Mouse (Mus musculus) neural tube, embryonic 13.5 days (tissue): Measurements from ENCODE around the gene Pcsk4. TPM values are rescaled to one million over a fixed set of nuclear protein-coding genes. Genes with fewer than 3 reads are reported as not detected.

ENCODE experiments used
- ATAC-seq: fragments of 200-750 bp; cut with Nextera tagmentation; 2 replicates; pipeline ENCODE4 v1.8.0; 2017; ENCODE audit warnings: low read depth, mild to moderate bottlenecking, moderate TSS enrichment, moderate library complexity
- H3K27ac ChIP-seq: fragments of 300-500 bp; sonication (generic); replicated peaks from 2 replicates; pipeline ENCODE4 v1.5.1; 2015; ENCODE audit warnings: moderate library complexity, mild to moderate bottlenecking, inconsistent platforms
- H3K27me3 ChIP-seq: fragments of 300-500 bp; sonication (generic); 2 replicates; pipeline ENCODE4 v1.6.1; 2015; ENCODE audit warnings: mild to moderate bottlenecking, inconsistent platforms
- H3K36me3 ChIP-seq: fragments of 300-500 bp; sonication (generic); 2 replicates; pipeline ENCODE4 v1.6.1; 2015; ENCODE audit warnings: mild to moderate bottlenecking, inconsistent platforms
- H3K4me1 ChIP-seq: fragments of 300-500 bp; sonication (generic); replicated peaks from 2 replicates; pipeline ENCODE4 v1.6.1; 2015; ENCODE audit warnings: inconsistent platforms
- H3K4me2 ChIP-seq: fragments of 300-500 bp; sonication (generic); 2 replicates; pipeline ENCODE4 v1.6.1; 2015; ENCODE audit warnings: inconsistent platforms, mild to moderate bottlenecking, moderate library complexity
- H3K4me3 ChIP-seq: fragments of 300-500 bp; sonication (generic); 2 replicates; pipeline ENCODE4 v1.5.1; 2015; ENCODE audit warnings: mild to moderate bottlenecking, inconsistent platforms
- H3K9ac ChIP-seq: fragments of 300-500 bp; sonication (generic); 2 replicates; pipeline ENCODE4 v1.6.1; 2015; ENCODE audit warnings: moderate library complexity, mild to moderate bottlenecking, inconsistent platforms
- H3K9me3 ChIP-seq: fragments of 300-500 bp; sonication (generic); 2 replicates; pipeline ENCODE4 v1.6.1; 2016; ENCODE audit warnings: inconsistent platforms
- WGBS: fragments of 180-500 bp; shearing (Covaris S2); methylation state at CpG from one replicate; pipeline ENCODE4 v1.1.7; 2015; 5-methylcytosine and 5-hydroxymethylcytosine counted together
- polyA plus RNA-seq: library from polyadenylated mRNA; unstranded; fragments of >200 nt; fragmentation: Nextera tagmentation; extraction: Ambion mirVana; gene quantifications from 2 replicates; pipeline ENCODE4 v1.2.1, GENCODE M21; 2015

Gene Pcsk4
- polyA plus RNA-seq, 1 experiment from 2014 or later = 3.6 TPM

DNA sequence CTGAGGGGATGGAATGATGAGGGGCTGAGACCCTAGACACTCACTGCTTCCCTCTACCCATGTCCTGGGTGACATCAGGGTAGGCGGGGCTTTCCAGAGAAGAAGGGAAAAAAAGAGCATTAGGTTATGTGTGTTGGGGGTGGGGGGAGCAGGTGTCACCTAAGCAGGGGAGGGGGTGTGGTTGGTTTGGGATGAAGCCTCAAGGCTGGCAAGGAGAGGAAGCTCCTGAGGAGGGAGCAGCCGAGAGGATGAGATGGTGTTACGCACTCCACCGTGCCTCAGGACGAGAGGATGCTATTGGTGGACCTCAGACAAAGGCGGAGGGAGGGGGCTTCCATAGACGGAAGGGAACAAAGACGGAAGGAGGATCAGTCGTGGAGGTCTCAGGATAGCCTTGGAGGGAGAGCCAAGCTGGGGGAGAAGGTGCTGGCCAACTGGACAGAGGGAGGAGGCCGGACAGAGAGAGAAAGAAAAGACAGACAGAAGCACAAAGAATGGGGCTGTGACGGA is 28.6 kb downstream of the Pcsk4 start:
- peak; percentile 84 for ATAC-seq
- Histone ChIP-seq H3K4me2 (peak overlapping the region; percentile 99), H3K27me3 (no peaks in the 10 kb centered on the region), H3K4me1 (peaks cover 90% of the 10 kb centered on the region), H3K9me3 (no peaks in the 10 kb centered on the region), H3K36me3 (peaks cover 40% of the 10 kb centered on the region), H3K4me3 (peak overlapping the region; percentile 59), H3K27ac (peak overlapping the region; percentile 97), H3K9ac (peak overlapping the region; percentile 100)
- WGBS = 14% methylated on average over 11 of the region's 11 CpGs

DNA sequence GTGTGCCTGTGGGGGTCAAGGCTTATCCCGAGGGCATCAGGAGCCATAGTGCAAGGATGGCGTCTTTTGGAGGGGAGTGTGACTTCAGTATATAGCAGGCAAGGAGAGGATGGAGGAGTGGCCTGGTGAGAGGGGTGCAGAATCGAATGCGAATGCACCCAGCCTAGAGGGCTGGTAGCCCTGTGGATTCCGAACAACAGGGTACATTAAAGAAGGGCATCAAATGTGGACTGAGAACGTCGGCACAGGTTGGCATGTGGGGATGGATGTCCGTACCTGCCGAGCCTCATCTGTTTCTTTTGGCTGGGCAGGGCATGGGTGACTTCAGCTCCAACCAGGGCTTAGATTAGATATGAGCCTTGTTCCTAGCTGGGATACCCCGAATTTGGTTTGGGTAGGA is 29.5 kb downstream of the Pcsk4 start:
- H3K9me3 ChIP-seq = no peaks in the 10 kb centered on the region
- peak overlapping the region; percentile 97 for H3K27ac ChIP-seq
- H3K9ac ChIP-seq = peak overlapping the region; percentile 100
- WGBS = 40% methylated on average over 10 of the region's 10 CpGs
- peaks cover 35% of the 10 kb centered on the region for H3K36me3 ChIP-seq
- peak overlapping the region; percentile 59 for H3K4me3 ChIP-seq
- no peaks in the 10 kb centered on the region for H3K27me3 ChIP-seq
- no peak for ATAC-seq
- peak overlapping the region; percentile 99 for H3K4me2 ChIP-seq
- peaks cover 90% of the 10 kb centered on the region for H3K4me1 ChIP-seq

- Histone ChIP-seq H3K4me1 (peaks cover 90% of the 10 kb centered on the region), H3K27ac (peak overlapping the region; percentile 97), H3K4me2 (peak overlapping the region; percentile 99), H3K27me3 (no peaks in the 10 kb centered on the region), H3K9me3 (no peaks in the 10 kb centered on the region), H3K4me3 (peak overlapping the region; percentile 59), H3K36me3 (peaks cover 35% of the 10 kb centered on the region), H3K9ac (peak overlapping the region; percentile 100)
- WGBS = 6% methylated on average over 15 of the region's 15 CpGs
- ATAC-seq = peak; percentile 4; the same call in 1 of the 2 replicates
Measured at GRCm38 (mm10) chr10:80299301-80299700, 30.0 kb downstream of the Pcsk4 start.

GRCm38 (mm10) chr10:80298571-80299281 is 30.6 kb downstream of the Pcsk4 start:
- peak; percentile 75 for ATAC-seq

DNA sequence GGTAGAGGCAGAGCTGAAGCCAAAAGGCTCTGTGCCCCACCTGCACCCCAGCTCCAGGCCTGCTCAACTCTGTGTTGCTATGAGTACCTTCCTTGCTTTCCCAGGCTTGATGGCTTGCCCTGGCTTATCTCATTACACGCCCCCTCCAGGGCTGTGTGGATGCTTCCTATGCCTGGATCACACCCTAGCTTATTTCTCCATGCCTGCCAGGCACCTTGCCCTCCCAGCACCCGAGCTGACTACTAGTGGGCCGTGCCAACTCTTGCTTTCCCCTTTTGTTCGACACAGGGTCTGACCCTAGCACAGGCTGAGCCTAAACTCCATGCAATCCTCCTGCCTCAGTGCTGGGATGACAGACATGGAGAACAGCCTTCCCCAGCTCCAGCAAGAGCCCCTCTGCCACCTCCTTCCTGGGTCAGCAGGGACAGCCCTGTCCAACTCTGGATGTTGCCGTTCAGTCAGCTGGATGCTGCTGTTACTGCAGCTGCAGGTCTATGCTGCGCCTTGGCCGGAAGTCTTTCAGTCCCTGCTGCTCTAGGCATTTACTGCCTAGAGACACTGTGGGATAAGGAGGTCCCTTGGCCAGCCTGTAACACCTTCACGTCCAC is 31.7 kb downstream of the Pcsk4 start:
- Histone ChIP-seq H3K9me3 (no peaks in the 10 kb centered on the region), H3K4me3 (peak overlapping the region; percentile 44; the same call in 1 of the 2 replicates), H3K27ac (peak overlapping the region; percentile 97), H3K4me2 (peak overlapping the region; percentile 99), H3K36me3 (peaks cover 33% of the 10 kb centered on the region), H3K9ac (peak overlapping the region; percentile 100), H3K27me3 (no peaks in the 10 kb centered on the region), H3K4me1 (peaks cover 90% of the 10 kb centered on the region)
- WGBS = 69% methylated on average over 8 of the region's 8 CpGs
- no peak for ATAC-seq

More at GRCm38 (mm10) chr10:80298571-80299281, 30.6 kb downstream of the Pcsk4 start:
- WGBS = 3% methylated on average over 26 of the region's 26 CpGs
- Histone ChIP-seq H3K4me2 (peak overlapping the region; percentile 99), H3K4me1 (peaks cover 90% of the 10 kb centered on the region), H3K27ac (peak overlapping the region; percentile 97), H3K36me3 (peaks cover 35% of the 10 kb centered on the region), H3K9me3 (no peaks in the 10 kb centered on the region), H3K4me3 (peak overlapping the region; percentile 59), H3K9ac (peak overlapping the region; percentile 100), H3K27me3 (no peaks in the 10 kb centered on the region)

DNA sequence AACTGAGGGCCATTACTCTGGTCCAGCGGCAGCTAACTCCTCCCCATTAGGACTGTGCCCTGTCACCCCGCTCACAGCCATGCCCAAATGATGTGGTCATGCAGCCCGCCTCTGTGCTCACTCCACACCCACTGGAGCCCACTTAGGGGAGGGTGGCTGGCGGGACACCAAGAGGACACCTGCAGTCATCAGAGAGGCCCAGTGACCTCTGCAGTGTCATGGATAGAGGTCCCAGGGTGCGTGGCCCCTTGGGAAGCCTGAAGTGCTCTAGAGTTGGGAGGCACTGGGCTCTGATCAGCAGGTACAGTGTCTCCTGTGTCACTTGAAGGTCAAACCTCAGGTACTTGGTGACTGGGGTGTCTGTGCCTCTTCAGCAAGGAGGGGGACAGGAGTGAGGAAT is 32.5 kb downstream of the Pcsk4 start:
- no peak for ATAC-seq
- Histone ChIP-seq H3K36me3 (peaks cover 25% of the 10 kb centered on the region), H3K9ac (peak overlapping the region; percentile 100), H3K9me3 (no peaks in the 10 kb centered on the region), H3K4me1 (peaks cover 85% of the 10 kb centered on the region), H3K4me2 (peak overlapping the region; percentile 99), H3K27me3 (no peaks in the 10 kb centered on the region), H3K27ac (peak overlapping the region; percentile 97), H3K4me3 (peak overlapping the region; percentile 44)
- WGBS = 74% methylated on average over 5 of the region's 5 CpGs

DNA sequence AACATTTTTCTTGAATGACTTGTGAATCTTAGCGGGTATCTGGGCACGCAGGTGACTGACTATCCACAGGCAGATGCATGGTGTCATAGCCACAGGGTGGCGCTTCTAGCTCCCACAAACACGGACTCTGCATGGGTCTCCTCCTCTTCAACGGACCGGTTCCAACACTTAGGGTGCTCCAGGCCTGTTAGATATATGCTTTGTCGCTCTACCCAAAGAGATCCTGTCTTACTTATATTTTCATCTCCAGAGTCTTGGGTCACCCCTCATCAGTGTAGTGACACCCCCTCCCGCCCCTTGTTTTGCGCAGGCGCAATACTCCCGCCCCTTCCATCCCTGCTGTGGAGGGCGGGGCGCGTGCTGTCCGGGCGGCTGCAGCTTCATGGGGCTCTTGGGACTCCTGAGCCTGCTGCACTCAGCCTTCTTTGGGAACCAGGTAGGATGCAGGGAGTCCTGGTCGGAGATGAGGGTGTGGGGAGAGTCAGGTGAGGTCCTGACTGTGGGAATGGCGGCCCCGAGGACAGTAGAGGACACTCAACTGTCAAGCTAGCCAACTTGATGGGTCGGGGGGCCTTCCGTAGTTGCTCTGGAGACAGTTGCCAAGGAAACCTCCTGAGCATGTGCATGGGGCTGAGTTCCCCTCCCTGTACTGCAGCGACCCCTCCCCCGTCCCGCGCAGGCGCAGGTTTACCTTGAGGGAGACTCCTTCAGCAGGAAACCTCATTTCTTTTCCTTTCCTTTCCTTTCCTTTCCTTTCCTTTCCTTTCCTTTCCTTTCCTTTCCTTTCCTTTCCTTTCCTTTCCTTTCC is 33.5 kb downstream of the Pcsk4 start, which contains the start of gene Apc2:
Gene Apc2, plus strand, starts transcription at position 360 of the 808 bp plus-strand sequence.
- Histone ChIP-seq H3K36me3 (peaks cover 21% of the 10 kb centered on the region), H3K9ac (peak within 1 kb of the TSS; percentile 100), H3K4me3 (peak within 1 kb of the TSS; percentile 44), H3K27me3 (no peaks in the 10 kb centered on the region), H3K9me3 (no peaks in the 10 kb centered on the region), H3K4me2 (peak within 1 kb of the TSS; percentile 99), H3K27ac (peak within 1 kb of the TSS; percentile 97), H3K4me1 (peaks cover 78% of the 10 kb centered on the region)
- under 1% methylated on average over 26 of the region's 26 CpGs for WGBS
- ATAC-seq = peak; percentile 51

DNA sequence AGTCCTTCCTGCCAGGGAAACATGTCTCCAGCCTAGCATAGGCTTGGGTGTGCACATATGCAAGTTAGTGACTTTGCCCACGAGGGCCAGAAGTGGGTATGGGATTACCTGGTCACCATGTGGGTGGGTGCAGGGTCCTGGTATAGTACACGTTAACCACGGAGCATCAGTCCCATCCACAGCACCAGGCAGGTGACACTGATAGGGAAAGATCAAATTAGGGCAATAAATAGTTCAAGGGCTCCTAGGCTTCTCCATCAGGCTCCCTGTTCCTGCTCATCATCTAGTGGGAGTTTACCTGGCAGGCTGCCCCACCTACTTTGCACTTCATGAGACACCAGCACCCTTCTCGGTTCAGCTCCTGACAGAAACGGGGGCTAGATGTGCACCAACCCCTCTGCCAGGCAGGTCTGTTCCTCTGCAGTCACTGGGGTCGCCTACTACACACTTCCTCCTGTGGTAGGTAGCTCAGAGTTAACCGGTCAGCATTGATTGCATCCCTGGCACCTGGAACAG is 34.5 kb downstream of the Pcsk4 start:
- ATAC-seq = no peak
- Histone ChIP-seq H3K36me3 (peaks cover 21% of the 10 kb centered on the region), H3K27me3 (no peaks in the 10 kb centered on the region), H3K9ac (peak overlapping the region; percentile 100), H3K27ac (peak overlapping the region; percentile 97), H3K9me3 (no peaks in the 10 kb centered on the region), H3K4me1 (peaks cover 71% of the 10 kb centered on the region), H3K4me3 (no peak overlapping the region), H3K4me2 (peak overlapping the region; percentile 99)
- 41% methylated on average over 7 of the region's 7 CpGs for WGBS

DNA sequence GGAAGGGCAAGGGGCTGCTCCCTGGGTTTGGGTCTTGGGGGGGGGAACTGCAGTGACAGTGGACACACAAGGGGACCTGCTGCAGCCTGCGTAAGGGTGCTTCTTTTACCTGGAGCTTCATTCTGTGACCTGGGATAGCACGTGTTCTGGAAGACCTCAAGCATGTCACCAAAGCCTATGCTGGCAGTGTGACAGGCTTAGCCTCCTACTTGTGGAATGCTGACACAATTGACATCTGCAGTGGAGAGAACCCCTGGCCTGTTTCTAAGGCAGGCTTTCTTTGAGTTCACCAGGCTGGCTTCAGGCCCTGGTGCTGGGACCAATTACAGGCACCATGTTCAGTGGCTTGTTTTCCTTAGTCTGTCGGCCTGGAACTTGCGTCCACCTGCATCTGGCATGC is 35.0 kb downstream of the Pcsk4 start:
- H3K9ac ChIP-seq = peak overlapping the region; percentile 100
- no peaks in the 10 kb centered on the region for H3K27me3 ChIP-seq
- no peak for ATAC-seq
- 71% methylated on average over 4 of the region's 4 CpGs for WGBS
- 0 out of 2 replicates have a peak overlapping the region, but pooled peaks have one; percentile 100 for H3K4me2 ChIP-seq
- H3K4me1 ChIP-seq = peaks cover 66% of the 10 kb centered on the region
- H3K36me3 ChIP-seq = peaks cover 23% of the 10 kb centered on the region
- 0 out of 2 replicates have a peak overlapping the region, but pooled peaks have one; percentile 1 for H3K27ac ChIP-seq
- no peaks in the 10 kb centered on the region for H3K9me3 ChIP-seq
- no peak overlapping the region for H3K4me3 ChIP-seq

DNA sequence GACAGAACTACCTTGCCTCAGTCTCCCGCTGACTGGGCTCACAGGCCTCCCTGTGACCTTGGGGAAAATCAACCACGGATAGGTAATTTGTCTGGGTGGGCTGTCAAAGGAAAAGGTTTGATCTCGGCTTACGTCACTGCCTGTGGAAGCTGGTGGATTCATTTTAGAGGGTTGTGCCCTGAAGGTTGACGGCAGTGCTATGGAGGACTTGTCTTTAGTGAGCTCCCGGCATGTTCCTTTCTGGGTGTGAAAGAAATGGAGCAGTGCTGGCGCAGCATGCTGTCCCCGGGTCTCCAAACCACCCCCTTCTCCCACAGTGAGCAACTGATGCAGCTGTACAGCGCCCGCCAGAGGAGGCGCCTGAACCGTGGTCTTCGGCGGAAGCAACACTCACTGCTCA is 36.0 kb downstream of the Pcsk4 start:
- ATAC-seq = no peak
- Histone ChIP-seq H3K9me3 (no peaks in the 10 kb centered on the region), H3K9ac (peak overlapping the region; percentile 100), H3K4me1 (peaks cover 62% of the 10 kb centered on the region), H3K27me3 (no peaks in the 10 kb centered on the region), H3K36me3 (peaks cover 32% of the 10 kb centered on the region), H3K4me3 (peak overlapping the region; percentile 97), H3K27ac (peak overlapping the region; percentile 91), H3K4me2 (peak overlapping the region; percentile 100)
- WGBS = 21% methylated on average over 14 of the region's 14 CpGs

DNA sequence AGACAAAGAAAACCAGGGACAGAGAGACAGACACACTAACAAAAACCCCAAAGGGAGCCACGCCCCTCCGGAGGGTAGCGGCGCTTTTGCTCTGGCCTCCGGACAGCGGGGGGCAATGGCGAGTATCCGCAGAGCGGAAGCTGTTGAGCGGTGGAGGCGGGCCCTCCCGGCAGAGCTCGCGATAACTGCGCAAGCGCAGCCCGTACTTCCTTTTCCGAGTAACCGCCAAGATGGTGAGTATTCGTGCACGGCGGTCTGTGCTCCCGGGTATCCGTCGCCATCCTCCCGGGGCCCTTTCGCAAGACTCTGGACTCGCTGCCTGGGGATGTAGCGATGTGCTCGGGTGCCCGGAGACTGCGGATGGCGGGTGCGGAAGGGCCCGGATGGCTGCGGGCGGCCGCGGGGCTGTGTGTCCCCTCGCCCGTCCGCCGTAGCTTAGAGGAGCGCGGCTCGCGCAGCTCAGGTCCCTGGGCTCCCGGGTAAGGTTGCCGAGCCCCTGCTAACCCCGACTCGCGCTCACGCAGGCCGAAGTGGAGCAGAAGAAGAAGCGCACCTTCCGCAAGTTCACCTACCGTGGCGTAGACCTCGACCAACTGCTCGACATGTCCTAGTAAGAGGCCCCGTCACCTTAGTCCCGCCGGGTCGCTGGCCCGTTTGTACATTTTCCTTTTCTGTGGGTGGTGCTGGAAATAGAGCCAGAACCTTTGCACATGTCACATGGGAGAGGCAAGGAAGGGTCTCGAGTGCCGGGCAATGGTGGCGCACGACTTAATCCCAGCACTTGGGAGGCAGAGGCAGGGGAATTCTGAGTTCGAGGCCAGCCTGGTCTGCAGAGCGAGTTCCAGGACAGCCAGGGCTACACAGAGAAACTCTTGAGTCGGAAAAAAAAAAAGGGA is 36.8 kb downstream of the Pcsk4 start, which contains the start of gene Rps15:
Gene Rps15, plus strand, starts transcription at position 203 of the 896 bp plus-strand sequence.
- H3K27me3 ChIP-seq = no peaks in the 10 kb centered on the region
- peak within 1 kb of the TSS; percentile 100 for H3K4me2 ChIP-seq
- H3K9me3 ChIP-seq = no peaks in the 10 kb centered on the region
- under 1% methylated on average over 72 of the region's 72 CpGs for WGBS
- H3K36me3 ChIP-seq = peaks cover 39% of the 10 kb centered on the region
- H3K27ac ChIP-seq = peak within 1 kb of the TSS; percentile 91
- H3K9ac ChIP-seq = peak within 1 kb of the TSS; percentile 100
- peaks cover 54% of the 10 kb centered on the region for H3K4me1 ChIP-seq
- H3K4me3 ChIP-seq = peak within 1 kb of the TSS; percentile 97
- peak; percentile 69 for ATAC-seq
